Mouse (Mus musculus) T-helper 2 cell (primary cell): ENCODE measurements around the gene Zfp398.

Experiments used
- in situ Hi-C: fragments of 300-600 bp; cut with MboI, MseI; formaldehyde crosslinking; loops from one replicate; pipeline ENCODE4 v1.15.1; 2025; ENCODE audit warnings: high pct_unique_total_duplicates

Zfp398 gene

GRCm38 (mm10) chr6:47899416-47899815 lies 64.0 kb downstream of the Zfp398 start:
- in situ Hi-C loops, result no loop called here

GRCm38 (mm10) chr6:47903587-47903986 lies 68.1 kb downstream of the Zfp398 start:
- in situ Hi-C loops, result no loop called here

- in situ Hi-C loops, result no loop called here
These were observed 68.9 kb downstream of the Zfp398 start for GRCm38 (mm10) chr6:47904361-47904760.

GRCm38 (mm10) chr6:47904917-47905695 lies 69.6 kb downstream of the Zfp398 start:
- in situ Hi-C loops, result no loop called here

GRCm38 (mm10) chr6:47906326-47906725 lies 70.9 kb downstream of the Zfp398 start:
- in situ Hi-C loops, result no loop called here

- in situ Hi-C loops, result no loop called here
These were observed 73.5 kb downstream of the Zfp398 start for GRCm38 (mm10) chr6:47909007-47909406.

- in situ Hi-C loops, result no loop called here
These were observed 76.2 kb downstream of the Zfp398 start for GRCm38 (mm10) chr6:47911650-47912049.

GRCm38 (mm10) chr6:47912991-47913390 lies 77.5 kb downstream of the Zfp398 start:
- in situ Hi-C loops, result no loop called here

- in situ Hi-C loops, result no loop called here
These were observed 81.6 kb downstream of the Zfp398 start for GRCm38 (mm10) chr6:47917051-47917450.

- in situ Hi-C loops, result no loop called here
These were observed 83.4 kb downstream of the Zfp398 start for GRCm38 (mm10) chr6:47918768-47919274.

GRCm38 (mm10) chr6:47919646-47920446 lies 84.4 kb downstream of the Zfp398 start:
- in situ Hi-C loops, result no loop called here

GRCm38 (mm10) chr6:47920447-47921340 lies 85.2 kb downstream of the Zfp398 start, which contains the start of gene Zfp212:
Gene Zfp212 (plus strand): TSS chr6:47920476.
- in situ Hi-C loops, result no loop called here
